Mouse (Mus musculus) E14TG2a.4 (cell line): ENCODE data around the gene Rgs8.

Source experiments
- H3K27me3 ChIP-seq: 2 replicates; pipeline ENCODE4 v1.6.1; 2014; ENCODE audit warnings: low read length, control low read depth; ENCODE audit not compliant: insufficient read depth
- H3K36me3 ChIP-seq: 2 replicates; pipeline ENCODE4 v1.6.1; 2014; ENCODE audit warnings: low read length, control low read depth; ENCODE audit not compliant: insufficient read depth
- H3K4me1 ChIP-seq: replicated peaks from 2 replicates; pipeline ENCODE4 v1.6.1; 2014; ENCODE audit warnings: low read depth, low read length, control low read depth
- H3K4me3 ChIP-seq: replicated peaks from 2 replicates; pipeline ENCODE4 v1.5.1; 2014; ENCODE audit warnings: mild to moderate bottlenecking, low read length
- H3K9me3 ChIP-seq: 2 replicates; pipeline ENCODE4 v1.6.1; 2014; ENCODE audit warnings: low read length, control low read depth
- CTCF ChIP-seq: conservative IDR thresholded peaks from 2 replicates; pipeline ENCODE4 v1.5.1; 2014; ENCODE audit warnings: low read length
- NANOG ChIP-seq: IDR thresholded peaks from 2 replicates; pipeline ENCODE4 v1.6.1; 2014; ENCODE audit warnings: borderline replicate concordance, low read length, mixed read lengths
- POU5F1 ChIP-seq: IDR thresholded peaks from 2 replicates; pipeline ENCODE4 v1.6.1; 2014; ENCODE audit warnings: low read length, borderline replicate concordance

Rgs8 gene

DNA sequence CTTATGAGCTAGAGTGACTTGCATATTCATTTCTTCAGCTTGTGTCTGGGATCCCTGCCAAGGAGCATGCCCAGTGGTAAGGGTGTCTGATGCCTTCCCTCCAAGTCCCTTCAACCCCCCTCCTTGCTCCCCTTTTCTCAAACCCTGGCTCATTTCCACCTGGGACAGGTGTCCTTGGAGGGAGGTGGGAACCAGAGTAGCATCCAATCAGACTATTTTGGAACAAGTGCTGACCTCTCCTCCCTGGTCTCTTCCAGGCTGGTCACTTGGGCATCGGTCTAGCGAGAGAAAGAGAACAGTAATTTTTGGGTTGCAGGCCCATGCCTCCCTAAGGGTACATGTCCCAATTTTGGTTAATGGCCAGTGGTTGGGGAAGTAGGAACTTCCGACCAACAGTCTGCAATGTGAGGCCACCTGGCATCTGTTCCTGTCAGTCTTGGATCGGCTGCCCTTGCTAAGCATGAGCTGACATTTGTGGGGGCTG, 14.5 kb downstream of the Rgs8 start:
- peaks cover 59% of the 10 kb centered on the region for H3K27me3 ChIP-seq
- TF ChIP-seq POU5F1 = no peak
- TF ChIP-seq CTCF = no peak
- TF ChIP-seq NANOG = no peak
- H3K4me3 ChIP-seq = no peak overlapping the region
- H3K4me1 ChIP-seq = peaks cover 38% of the 10 kb centered on the region
- H3K9me3 ChIP-seq = no peaks in the 10 kb centered on the region
- no peaks in the 10 kb centered on the region for H3K36me3 ChIP-seq

DNA sequence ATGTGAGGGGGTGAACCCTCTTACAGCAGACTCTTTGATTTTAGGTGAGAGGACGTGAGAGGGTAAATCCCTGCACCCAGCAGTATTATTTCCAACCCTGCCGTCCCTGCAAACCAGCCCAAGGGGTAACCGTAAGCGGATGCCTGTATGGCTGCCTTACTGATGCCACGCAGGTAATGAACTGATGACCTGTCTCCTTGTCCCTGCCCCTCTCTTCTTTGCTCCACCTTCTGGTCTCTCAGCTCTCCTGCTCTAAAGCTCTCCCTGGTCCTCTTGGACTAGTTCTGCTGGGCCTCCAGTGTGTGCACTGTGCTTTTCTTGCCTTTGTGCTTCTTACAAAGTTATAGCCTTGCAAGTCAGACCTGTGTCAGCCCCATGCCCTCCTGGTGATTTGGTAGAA, 15.0 kb downstream of the Rgs8 start:
- no peaks in the 10 kb centered on the region for H3K9me3 ChIP-seq
- peaks cover 57% of the 10 kb centered on the region for H3K27me3 ChIP-seq
- no peak overlapping the region for H3K4me3 ChIP-seq
- TF ChIP-seq CTCF (no peak), POU5F1 (no peak), NANOG (no peak)
- H3K4me1 ChIP-seq = peaks cover 40% of the 10 kb centered on the region
- no peaks in the 10 kb centered on the region for H3K36me3 ChIP-seq

DNA sequence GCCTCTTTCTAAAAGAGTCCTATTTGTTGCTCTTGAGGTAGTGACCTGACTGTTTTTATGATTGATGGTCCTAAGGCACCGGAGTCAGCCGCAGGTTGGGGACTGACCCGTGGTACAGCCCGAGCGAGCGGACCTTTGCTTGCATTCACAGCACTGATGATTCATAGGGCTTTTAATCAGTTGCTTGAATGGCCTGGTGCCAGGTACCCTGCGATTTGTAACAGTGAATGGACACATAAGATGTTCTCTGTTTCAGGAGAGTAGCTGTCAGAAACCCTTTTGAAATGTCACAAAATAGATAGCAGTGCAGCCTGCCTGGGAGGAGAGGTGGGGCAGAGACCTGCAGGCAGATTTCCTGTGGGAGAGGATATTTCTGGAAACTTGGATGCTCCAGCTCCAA, 16.3 kb downstream of the Rgs8 start:
- no peaks in the 10 kb centered on the region for H3K36me3 ChIP-seq
- TF ChIP-seq NANOG = no peak
- no peak for TF ChIP-seq CTCF
- no peak for TF ChIP-seq POU5F1
- H3K9me3 ChIP-seq = no peaks in the 10 kb centered on the region
- H3K27me3 ChIP-seq = peaks cover 60% of the 10 kb centered on the region
- peaks cover 43% of the 10 kb centered on the region for H3K4me1 ChIP-seq
- no peak overlapping the region for H3K4me3 ChIP-seq

DNA sequence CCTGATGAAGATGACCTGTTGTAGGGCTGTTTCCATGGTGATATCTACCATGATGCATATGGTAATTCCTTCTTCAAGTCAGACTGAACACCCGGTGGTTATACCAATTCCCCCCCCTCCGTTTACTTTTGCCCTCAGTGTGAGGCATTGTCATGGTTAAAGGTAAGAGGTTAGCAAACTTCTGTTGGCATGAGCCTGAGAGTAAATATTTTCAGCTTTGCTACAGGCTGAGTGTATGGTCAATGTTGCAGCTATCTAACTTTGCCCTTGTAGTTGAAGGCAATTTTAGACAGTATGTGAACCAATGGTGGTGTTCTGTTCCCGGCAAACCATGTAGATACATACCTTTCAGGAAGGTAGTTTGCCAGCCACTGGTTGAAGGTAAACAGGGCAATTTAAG, 16.9 kb downstream of the Rgs8 start:
- no peak overlapping the region for H3K4me3 ChIP-seq
- H3K4me1 ChIP-seq = peaks cover 43% of the 10 kb centered on the region
- H3K36me3 ChIP-seq = no peaks in the 10 kb centered on the region
- TF ChIP-seq NANOG = no peak
- no peak for TF ChIP-seq CTCF
- no peak for TF ChIP-seq POU5F1
- no peaks in the 10 kb centered on the region for H3K9me3 ChIP-seq
- peaks cover 56% of the 10 kb centered on the region for H3K27me3 ChIP-seq

DNA sequence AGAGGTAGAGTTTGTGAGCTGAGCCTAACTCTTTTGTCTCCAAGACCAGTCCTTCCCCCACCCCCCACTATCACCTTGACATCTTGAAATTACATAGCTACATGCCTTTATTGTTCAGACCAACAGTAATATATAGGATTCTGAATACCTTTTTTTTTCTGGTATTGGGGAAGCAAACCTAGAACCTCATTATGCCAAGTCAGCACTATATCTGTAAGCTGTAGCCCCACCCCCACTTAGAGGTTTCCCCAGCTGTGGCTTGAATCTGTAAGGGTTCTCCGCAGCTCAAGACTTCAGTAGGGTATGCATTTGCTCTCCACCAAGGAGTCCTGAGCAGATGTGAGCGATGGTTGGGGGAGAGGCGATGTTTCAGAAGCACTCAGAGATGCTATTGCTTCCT, 18.5 kb downstream of the Rgs8 start:
- Histone ChIP-seq H3K4me1 (peaks cover 31% of the 10 kb centered on the region), H3K27me3 (peaks cover 50% of the 10 kb centered on the region), H3K36me3 (no peaks in the 10 kb centered on the region), H3K4me3 (no peak overlapping the region), H3K9me3 (no peaks in the 10 kb centered on the region)
- TF ChIP-seq POU5F1 = no peak

DNA sequence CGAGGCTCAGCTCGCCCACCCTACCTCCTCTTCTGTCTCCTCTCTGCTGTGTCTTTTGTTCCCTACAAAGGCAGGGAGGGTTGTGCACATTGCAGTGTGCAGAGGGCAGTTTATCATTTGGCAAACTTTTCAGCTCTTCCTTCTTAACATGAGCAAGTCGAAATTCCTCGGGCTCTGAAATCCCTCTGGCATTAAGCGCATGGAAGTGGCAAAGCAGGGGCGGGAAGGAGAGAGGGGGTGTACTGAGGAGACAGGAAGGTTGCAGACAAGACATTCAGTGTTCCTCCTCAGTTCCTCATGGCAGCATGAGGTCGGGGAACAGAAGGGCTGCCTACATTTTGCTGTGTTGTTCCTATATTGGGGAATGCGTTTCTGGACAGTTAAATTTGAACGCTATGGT, 19.9 kb downstream of the Rgs8 start:
- no peaks in the 10 kb centered on the region for H3K9me3 ChIP-seq

DNA sequence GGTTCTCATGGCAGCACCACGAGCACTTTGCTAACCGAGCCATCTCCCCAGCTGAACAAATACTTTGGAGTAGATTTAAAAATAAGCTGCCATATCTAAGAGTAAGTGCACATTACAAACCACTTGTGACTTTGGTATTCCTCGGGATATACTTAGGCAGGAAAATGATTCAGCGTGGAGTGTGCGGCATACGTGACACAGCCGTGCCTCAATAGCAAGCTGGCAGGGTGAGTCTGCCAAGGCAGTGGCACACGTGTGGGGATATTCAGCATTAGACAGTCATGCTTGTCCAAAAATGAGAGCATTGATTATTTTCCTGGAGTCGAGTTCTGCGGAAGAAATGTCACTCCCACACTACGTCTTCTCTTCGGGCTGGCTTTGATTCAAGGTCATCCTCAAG, 21.1 kb downstream of the Rgs8 start:
- TF ChIP-seq POU5F1 (no peak), CTCF (no peak), NANOG (no peak)
- H3K4me1 ChIP-seq = peaks cover 51% of the 10 kb centered on the region
- no peaks in the 10 kb centered on the region for H3K36me3 ChIP-seq
- H3K4me3 ChIP-seq = no peak overlapping the region
- no peaks in the 10 kb centered on the region for H3K9me3 ChIP-seq
- H3K27me3 ChIP-seq = peaks cover 32% of the 10 kb centered on the region

More for the DNA sequence above, 19.9 kb downstream of the Rgs8 start:
- TF ChIP-seq POU5F1 (no peak), CTCF (no peak), NANOG (no peak)
- Histone ChIP-seq H3K4me3 (no peak overlapping the region), H3K4me1 (peaks cover 41% of the 10 kb centered on the region), H3K27me3 (peaks cover 41% of the 10 kb centered on the region), H3K36me3 (no peaks in the 10 kb centered on the region)

DNA sequence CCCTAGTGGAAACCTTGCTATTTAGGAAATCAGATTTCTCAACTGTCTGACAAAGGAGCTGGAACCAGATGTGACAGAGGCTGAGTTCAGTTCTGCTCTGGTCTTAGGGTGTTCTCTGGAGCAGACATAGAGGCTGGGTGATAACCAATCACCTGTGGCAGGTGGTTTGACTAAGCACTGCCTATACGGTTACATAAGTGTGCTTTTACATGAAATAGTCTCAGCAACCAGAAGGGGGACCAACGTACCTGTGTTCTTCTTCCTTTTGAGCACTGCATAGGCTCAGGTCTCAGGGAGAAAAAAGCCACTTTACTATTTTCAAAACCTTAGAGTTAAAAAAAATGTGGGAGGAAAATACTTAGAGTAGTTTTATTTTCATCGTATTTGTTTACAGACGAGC, 22.8 kb downstream of the Rgs8 start:
- Histone ChIP-seq H3K4me1 (peaks cover 53% of the 10 kb centered on the region), H3K9me3 (no peaks in the 10 kb centered on the region), H3K27me3 (peaks cover 23% of the 10 kb centered on the region), H3K36me3 (no peaks in the 10 kb centered on the region), H3K4me3 (no peak overlapping the region)
- TF ChIP-seq CTCF (no peak), POU5F1 (no peak), NANOG (no peak)

DNA sequence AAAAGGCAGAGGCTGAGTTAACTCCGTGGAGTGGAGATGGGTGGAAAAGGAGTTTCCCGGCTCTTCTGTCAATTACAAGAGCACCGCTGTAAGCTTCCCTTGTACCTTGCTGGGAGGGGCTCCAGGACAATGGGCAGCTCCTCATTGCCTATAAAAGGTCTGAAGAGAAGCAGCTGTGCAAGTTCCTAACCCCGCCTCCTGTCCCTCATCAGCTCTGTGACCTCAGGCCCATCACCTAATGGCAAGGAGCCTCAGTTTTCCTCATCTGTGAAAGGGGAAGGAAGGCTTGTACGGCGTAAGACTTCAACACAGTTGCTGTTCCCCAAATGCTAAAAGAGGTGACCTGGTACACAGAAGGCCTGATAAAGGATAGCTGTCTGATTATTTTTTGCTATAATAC, 24.8 kb downstream of the Rgs8 start:
- Histone ChIP-seq H3K4me1 (peaks cover 49% of the 10 kb centered on the region), H3K27me3 (peaks cover 20% of the 10 kb centered on the region), H3K36me3 (no peaks in the 10 kb centered on the region), H3K9me3 (no peaks in the 10 kb centered on the region), H3K4me3 (no peak overlapping the region)
- TF ChIP-seq POU5F1 (no peak), CTCF (no peak), NANOG (no peak)
